Mouse (Mus musculus) E14TG2a.4 (cell line): ENCODE measurements at regions not wholly inside any gene's neighbourhood (a gene's known extent, or its start where the extent isn't known, plus 50 kb on each side); places are given as distances from the start of the nearest gene placed in this dataset.

Experiments
- CTCF ChIP-seq: conservative IDR thresholded peaks from 2 replicates; pipeline ENCODE4 v1.5.1; 2014; ENCODE audit warnings: low read length
- NANOG ChIP-seq: IDR thresholded peaks from 2 replicates; pipeline ENCODE4 v1.6.1; 2014; ENCODE audit warnings: borderline replicate concordance, low read length, mixed read lengths

- TF ChIP-seq CTCF (no peak), NANOG (no peak)
Observed at GRCm38 (mm10) chr16:7544067-7544466, 880.9 kb downstream of the Tmem114 start.
